Comparison of ENCODE assay signal across 13 mouse cellular contexts in the genomic region with DNA sequence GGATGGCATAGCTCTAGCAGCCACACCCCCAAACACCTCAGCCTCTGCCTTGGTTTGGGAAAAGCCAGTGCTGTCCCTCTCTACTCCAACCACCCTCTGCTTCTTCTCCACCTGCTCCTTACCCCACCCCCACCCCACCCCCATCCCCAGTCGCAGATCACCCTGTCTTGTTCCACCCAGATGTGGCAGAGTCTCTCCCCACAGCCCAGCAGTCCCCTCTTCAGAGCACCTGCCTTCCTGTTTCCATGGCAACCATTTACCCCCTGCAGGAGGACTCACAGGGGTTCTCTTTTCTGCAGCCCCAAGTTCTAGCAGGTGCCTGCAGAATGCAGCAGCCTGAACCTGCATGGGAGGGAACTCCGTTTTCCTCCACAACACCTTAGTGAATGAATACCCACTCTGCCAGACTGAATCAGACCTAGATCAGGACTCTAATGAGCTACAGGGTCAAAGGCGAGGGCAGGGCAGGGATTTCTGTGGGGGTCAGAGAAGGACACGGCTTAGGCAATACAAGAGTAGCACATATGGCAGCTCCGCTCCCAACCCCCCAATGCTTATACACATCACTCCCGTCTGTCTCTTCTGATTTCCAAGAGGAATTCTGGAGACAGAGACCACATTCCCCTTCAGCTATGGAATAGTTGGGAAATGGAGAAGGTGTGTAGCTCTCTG.
DNase-seq lines count a peak whose midpoint lies in the region; ATAC-seq and TF ChIP-seq lines count a peak whose summit lies in the region.
"Had no signal": no experiment of that assay in that cellular context is flagged by ENCODE, and none has a peak within 500 bp of the region (broad histone marks: within the 10 kb centered on the region; RNA-seq: fewer than 3 reads in every experiment).

No protein-coding gene starts in this region.

- no peak overlapping the region for H3K9ac ChIP-seq in neural tube, embryonic 11.5 days (ENCODE audit: low read length)
- no peak overlapping the region for H3K9ac ChIP-seq in hindbrain, embryonic 15.5 days
- H3K9ac ChIP-seq in midbrain, postnatal 0 days (replicated peaks; ENCODE audit: low read length, poor library complexity, severe bottlenecking): no peak overlapping the region
- H3K9ac ChIP-seq: liver, embryonic 14.5 days had no signal

- 25% methylated on average over 6 of the region's 6 CpGs for WGBS in neural tube, embryonic 11.5 days
- WGBS in hindbrain, embryonic 15.5 days: 22% methylated on average over 6 of the region's 6 CpGs
- WGBS in midbrain, postnatal 0 days: 33% methylated on average over 6 of the region's 6 CpGs

- DNase-seq in neural tube, embryonic 11.5 days (ENCODE audit: low spot score): peak; percentile 23
- DNase-seq in neural tube, embryonic 10.5 days (ENCODE audit: extremely low spot score, low spot score): no peak
- DNase-seq in midbrain, postnatal 0 days (ENCODE audit: low spot score): no peak
- DNase-seq in adrenal gland, postnatal 25 days: no peak
- DNase-seq in kidney, adult 11 months: no peak
- no peak for DNase-seq in cerebellum, adult 9-10 months
- DNase-seq: cerebellum, postnatal 36 days; heart, adult 11 months; right cerebral cortex, postnatal 14 days; thymus, adult 18-20 months had no signal

- no peak for TF ChIP-seq CTCF in midbrain, postnatal 0 days (IDR thresholded peaks at IDR 0.05)

- no peaks in the 10 kb centered on the region for H3K27me3 ChIP-seq in neural tube, embryonic 11.5 days (ENCODE audit: control insufficient read depth, insufficient read depth, low read length)
- no peaks in the 10 kb centered on the region for H3K27me3 ChIP-seq in hindbrain, embryonic 15.5 days
- no peaks in the 10 kb centered on the region for H3K27me3 ChIP-seq in midbrain, postnatal 0 days (ENCODE audit: insufficient read depth, low read length)

- no peaks in the 10 kb centered on the region for H3K36me3 ChIP-seq in neural tube, embryonic 11.5 days (ENCODE audit: control insufficient read depth, insufficient read depth, low read length)
- no peaks in the 10 kb centered on the region for H3K36me3 ChIP-seq in hindbrain, embryonic 15.5 days
- no peaks in the 10 kb centered on the region for H3K36me3 ChIP-seq in midbrain, postnatal 0 days (ENCODE audit: insufficient read depth, low read length)

- ATAC-seq in neural tube, embryonic 11.5 days (ENCODE audit: insufficient read depth, low FRiP score, low TSS enrichment): no peak
- peak; percentile 40; the same call in 1 of the 2 replicates for ATAC-seq in hindbrain, embryonic 15.5 days (ENCODE audit: low FRiP score, low read depth)
- 0 out of 2 replicates have a peak, but pooled peaks have one; percentile 25 for ATAC-seq in midbrain, postnatal 0 days (ENCODE audit: low FRiP score)
- ATAC-seq: intestine, postnatal 0 days had no signal

- peaks cover 2% of the 10 kb centered on the region; the same call in 1 of the 2 replicates for H3K4me1 ChIP-seq in neural tube, embryonic 11.5 days (ENCODE audit: control insufficient read depth, insufficient read depth, low read length)
- H3K4me1 ChIP-seq in hindbrain, embryonic 15.5 days (replicated peaks): peaks cover 40% of the 10 kb centered on the region
- peaks cover 15% of the 10 kb centered on the region for H3K4me1 ChIP-seq in midbrain, postnatal 0 days (ENCODE audit: insufficient read depth, low read length)

- H3K9me3 ChIP-seq in neural tube, embryonic 11.5 days (ENCODE audit: control insufficient read depth, low read length): no peaks in the 10 kb centered on the region
- H3K9me3 ChIP-seq in hindbrain, embryonic 15.5 days: no peaks in the 10 kb centered on the region
- no peaks in the 10 kb centered on the region for H3K9me3 ChIP-seq in midbrain, postnatal 0 days (ENCODE audit: low read length)

- H3K27ac ChIP-seq in neural tube, embryonic 11.5 days (ENCODE audit: low read depth, low read length): no peak overlapping the region
- H3K27ac ChIP-seq in hindbrain, embryonic 15.5 days (replicated peaks): no peak overlapping the region
- no peak overlapping the region; the same call in 1 of the 2 replicates for H3K27ac ChIP-seq in midbrain, postnatal 0 days (ENCODE audit: low read depth, low read length)
- H3K27ac ChIP-seq: liver, embryonic 14.5 days had no signal

- H3K4me2 ChIP-seq in neural tube, embryonic 11.5 days (ENCODE audit: low read depth): no peak overlapping the region
- H3K4me2 ChIP-seq in hindbrain, embryonic 15.5 days: no peak overlapping the region
- no peak overlapping the region for H3K4me2 ChIP-seq in midbrain, postnatal 0 days (ENCODE audit: low read depth, low read length, poor library complexity, severe bottlenecking)

- H3K4me3 ChIP-seq in neural tube, embryonic 11.5 days (ENCODE audit: low read depth, low read length): no peak overlapping the region
- no peak overlapping the region for H3K4me3 ChIP-seq in hindbrain, embryonic 15.5 days
- H3K4me3 ChIP-seq in midbrain, postnatal 0 days (ENCODE audit: low read depth, low read length): no peak overlapping the region
